Mouse (Mus musculus): ENCODE data around the gene Cmss1.

The Cmss1 gene

GRCm38 (mm10) chr16:57378631-57379330, 227.9 kb downstream of the Cmss1 start:
- DNase-seq: no peak

GRCm38 (mm10) chr16:57375248-57375837, 231.3 kb downstream of the Cmss1 start:
- DNase-seq: no peak

GRCm38 (mm10) chr16:57372156-57372555, 234.5 kb downstream of the Cmss1 start:
- no peak for DNase-seq

- no peak for DNase-seq
Measured at GRCm38 (mm10) chr16:57369846-57370496, 236.7 kb downstream of the Cmss1 start.

GRCm38 (mm10) chr16:57366941-57367694, 239.5 kb downstream of the Cmss1 start:
- DNase-seq: no peak

GRCm38 (mm10) chr16:57366141-57366540, 240.5 kb downstream of the Cmss1 start:
- no peak for DNase-seq

GRCm38 (mm10) chr16:57364498-57364897, 242.2 kb downstream of the Cmss1 start:
- DNase-seq: no peak

- no peak for DNase-seq
Measured at GRCm38 (mm10) chr16:57362679-57363401, 243.8 kb downstream of the Cmss1 start.

- DNase-seq: no peak
Measured at GRCm38 (mm10) chr16:57360785-57361184, 245.9 kb downstream of the Cmss1 start.

- no peak for DNase-seq
Measured at GRCm38 (mm10) chr16:57359251-57359650, 247.4 kb downstream of the Cmss1 start.

GRCm38 (mm10) chr16:57357011-57357410, 249.7 kb downstream of the Cmss1 start:
- peak; percentile 26 for DNase-seq

- DNase-seq: no peak
Measured at GRCm38 (mm10) chr16:57356454-57356853, 250.2 kb downstream of the Cmss1 start.

GRCm38 (mm10) chr16:57353932-57354331, 252.7 kb downstream of the Cmss1 start:
- DNase-seq: no peak

- no peak for DNase-seq
Measured at GRCm38 (mm10) chr16:57353166-57353721, 253.4 kb downstream of the Cmss1 start.

GRCm38 (mm10) chr16:57352751-57353150, 253.9 kb downstream of the Cmss1 start, which contains the start of gene Filip1l:
TSS of gene Filip1l (plus strand) at chr16:57353093.
- no peak for DNase-seq

- DNase-seq: no peak
Measured at GRCm38 (mm10) chr16:57349689-57350088, 257.0 kb downstream of the Cmss1 start.

GRCm38 (mm10) chr16:57349039-57349438, 257.6 kb downstream of the Cmss1 start:
- no peak for DNase-seq

- DNase-seq: no peak
Measured at GRCm38 (mm10) chr16:57346258-57346657, 260.4 kb downstream of the Cmss1 start.

- DNase-seq: no peak
Measured at GRCm38 (mm10) chr16:57340613-57340898, 266.1 kb downstream of the Cmss1 start.

GRCm38 (mm10) chr16:57339765-57340612, 266.7 kb downstream of the Cmss1 start:
- no peak for DNase-seq

GRCm38 (mm10) chr16:57336770-57337423, 269.8 kb downstream of the Cmss1 start:
- DNase-seq: no peak
